Mouse (Mus musculus) R1 (cell line): Measurements from ENCODE around the gene Pcbd2.
A peak's percentile ranks its signal among the peaks of the same experiment; 100 is the strongest.

ENCODE experiments used
- DNase-seq: peaks from one replicate; pipeline ENCODE4 v3.0.0-alpha.2; 2018; ENCODE audit warnings: low read depth, low spot score

Pcbd2 gene

GRCm38 (mm10) chr13:55733628-55734502 lies 6.7 kb downstream of the Pcbd2 start:
- DNase-seq = peak; percentile 40

- no peak for DNase-seq
These were observed 10.7 kb downstream of the Pcbd2 start for GRCm38 (mm10) chr13:55737885-55738284.

GRCm38 (mm10) chr13:55742306-55742705 lies 15.1 kb downstream of the Pcbd2 start:
- DNase-seq = no peak

GRCm38 (mm10) chr13:55754380-55754779 lies 27.2 kb downstream of the Pcbd2 start:
- DNase-seq = no peak

- peak; percentile 68 for DNase-seq
These were observed 29.6 kb downstream of the Pcbd2 start for GRCm38 (mm10) chr13:55756789-55757188.

GRCm38 (mm10) chr13:55757645-55758044 lies 30.5 kb downstream of the Pcbd2 start:
- peak; percentile 78 for DNase-seq

- no peak for DNase-seq
These were observed 33.4 kb downstream of the Pcbd2 start for GRCm38 (mm10) chr13:55760576-55760975.

GRCm38 (mm10) chr13:55761486-55761885 lies 34.3 kb downstream of the Pcbd2 start:
- no peak for DNase-seq

- DNase-seq = peak; percentile 29
These were observed 47.2 kb downstream of the Pcbd2 start for GRCm38 (mm10) chr13:55774352-55774751.

- no peak for DNase-seq
These were observed 47.9 kb downstream of the Pcbd2 start for GRCm38 (mm10) chr13:55775056-55775455.

GRCm38 (mm10) chr13:55784268-55784667 lies 57.1 kb downstream of the Pcbd2 start, which contains the start of gene Catsper3:
Gene Catsper3 (plus strand): TSS chr13:55784568.
- DNase-seq = no peak

- no peak for DNase-seq
These were observed 59.0 kb downstream of the Pcbd2 start for GRCm38 (mm10) chr13:55786120-55786519.

- DNase-seq = no peak
These were observed 74.1 kb downstream of the Pcbd2 start for GRCm38 (mm10) chr13:55801246-55801645.

- DNase-seq = no peak
These were observed 76.8 kb downstream of the Pcbd2 start for GRCm38 (mm10) chr13:55803973-55804372.

- no peak for DNase-seq
These were observed 82.0 kb downstream of the Pcbd2 start for GRCm38 (mm10) chr13:55809041-55809623.

GRCm38 (mm10) chr13:55809707-55810106 lies 82.5 kb downstream of the Pcbd2 start:
- DNase-seq = no peak

GRCm38 (mm10) chr13:55810947-55811346 lies 83.8 kb downstream of the Pcbd2 start:
- no peak for DNase-seq

- DNase-seq = no peak
These were observed 86.4 kb downstream of the Pcbd2 start for GRCm38 (mm10) chr13:55813490-55814016.

- no peak for DNase-seq
These were observed 87.7 kb downstream of the Pcbd2 start for GRCm38 (mm10) chr13:55814834-55815233.

- DNase-seq = no peak
These were observed 95.3 kb downstream of the Pcbd2 start for GRCm38 (mm10) chr13:55822499-55822898.

- peak; percentile 24 for DNase-seq
These were observed 97.2 kb downstream of the Pcbd2 start for GRCm38 (mm10) chr13:55824151-55824945.

- peak; percentile 36 for DNase-seq
These were observed 98.1 kb downstream of the Pcbd2 start for GRCm38 (mm10) chr13:55825245-55825681.
